Mouse (Mus musculus) liver, embryonic 14.5 days (tissue): ENCODE measurements at regions not wholly inside any gene's neighbourhood (a gene's known extent, or its start where the extent isn't known, plus 50 kb on each side); places are given as distances from the start of the nearest gene placed in this dataset.

Experiments used
- ATAC-seq: fragments of 200-750 bp; cut with Nextera tagmentation; 2 replicates; pipeline ENCODE4 v1.8.0; 2017; ENCODE audit warnings: moderate number of reproducible peaks, mild to moderate bottlenecking, moderate library complexity; ENCODE audit not compliant: insufficient read depth
- DNase-seq, 3 experiments: peaks; one replicate each; pipeline ENCODE4 v3.0.0-alpha.2; 2012 to 2013; ENCODE audit warnings: low read depth in 3 of 3, low spot score in 3 of 3
- H3K27ac ChIP-seq: fragments of 300-500 bp; sonication (generic); 2 replicates; pipeline ENCODE4 v1.5.1; 2014; ENCODE audit warnings: moderate library complexity, mild to moderate bottlenecking, control low read depth, inconsistent platforms
- H3K27me3 ChIP-seq: fragments of 300-500 bp; sonication (generic); 2 replicates; pipeline ENCODE4 v1.6.1; 2014; ENCODE audit warnings: mild to moderate bottlenecking, low read length, moderate library complexity; ENCODE audit not compliant: control insufficient read depth, insufficient read depth
- H3K36me3 ChIP-seq: fragments of 300-500 bp; sonication (generic); replicated peaks from 2 replicates; pipeline ENCODE4 v1.6.1; 2014; ENCODE audit warnings: low read depth; ENCODE audit not compliant: control insufficient read depth, insufficient read depth
- H3K4me1 ChIP-seq, 2 experiments: fragments of 200-500 bp in 1 of 2; fragments of 300-500 bp in 1 of 2; sonication (generic) in 1 of 2; replicated peaks; 2 replicates each; pipeline ENCODE4 v1.6.1; 2012 to 2014; ENCODE audit warnings: antibody characterized with exemption in 1 of 2, inconsistent platforms in 1 of 2, low read length in 1 of 2; ENCODE audit not compliant: control insufficient read depth in 2 of 2, insufficient read depth in 2 of 2
- H3K4me2 ChIP-seq: fragments of 300-500 bp; sonication (generic); 2 replicates; pipeline ENCODE4 v1.6.1; 2014; ENCODE audit warnings: low read depth, mild to moderate bottlenecking, control low read depth, moderate library complexity
- H3K4me3 ChIP-seq, 2 experiments: fragments of 200-500 bp in 1 of 2; fragments of 300-500 bp in 1 of 2; sonication (generic) in 1 of 2; 2 replicates each; pipeline ENCODE4 v1.5.1; 2012 to 2014; ENCODE audit warnings: low read depth in 2 of 2, low read length in 2 of 2, mild to moderate bottlenecking in 2 of 2, control low read depth in 1 of 2, inconsistent platforms in 1 of 2, moderate library complexity in 1 of 2; ENCODE audit not compliant: insufficient read depth in 1 of 2
- H3K9ac ChIP-seq: fragments of 300-500 bp; sonication (generic); replicated peaks from 2 replicates; pipeline ENCODE4 v1.6.1; 2014; ENCODE audit warnings: mild to moderate bottlenecking, control low read depth, moderate library complexity
- H3K9me3 ChIP-seq: fragments of 300-500 bp; sonication (generic); 2 replicates; pipeline ENCODE4 v1.6.1; 2016; ENCODE audit warnings: low read length, mixed read lengths; ENCODE audit not compliant: control insufficient read depth
- CTCF ChIP-seq: IDR thresholded peaks from 2 replicates; pipeline ENCODE4 v1.5.1; 2016; ENCODE audit warnings: antibody characterized with exemption, low read depth, control low read depth
- EP300 ChIP-seq: IDR thresholded peaks from 2 replicates; pipeline ENCODE4 v1.6.1; 2016; ENCODE audit warnings: antibody characterized with exemption, low read depth
- WGBS: fragments of 180-500 bp; shearing (Covaris S2); extraction: QIAGEN DNeasy Blood & Tissue Kit; methylation state at CpG from one replicate; pipeline ENCODE4 v1.1.7; 2014; ENCODE audit not compliant: insufficient replicate concordance; 5-methylcytosine and 5-hydroxymethylcytosine counted together

DNA sequence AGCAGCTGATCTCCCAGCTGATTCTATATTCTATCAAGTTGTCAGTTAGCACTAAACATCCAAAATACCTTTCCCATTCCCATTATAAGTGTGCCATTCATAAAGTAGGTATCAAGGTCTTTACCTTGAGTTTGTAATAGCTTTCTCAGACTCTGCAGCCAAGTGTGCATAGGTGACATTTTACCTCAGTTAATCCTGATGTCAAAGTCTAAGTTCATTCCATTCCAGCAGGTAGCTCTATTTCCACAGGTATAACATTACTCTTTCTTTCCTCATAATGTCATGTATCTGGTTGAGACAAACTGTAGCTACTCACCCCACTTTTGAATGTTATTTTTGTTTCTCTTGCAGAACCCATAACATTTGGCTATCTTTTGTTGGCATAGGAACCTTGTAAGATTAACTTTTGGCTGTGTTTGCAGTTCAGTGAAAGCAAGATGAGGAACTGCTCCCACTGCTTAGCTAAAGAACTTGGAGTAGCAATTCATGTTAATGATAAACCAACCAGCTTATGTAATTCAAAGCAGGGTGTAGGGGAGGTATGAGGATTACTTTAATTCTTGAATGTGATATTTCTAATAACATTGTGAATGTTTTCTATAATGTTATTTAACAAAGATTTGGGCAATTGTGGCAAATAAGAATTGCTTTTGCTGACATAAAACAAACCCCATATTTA is 107.0 kb downstream of the 4933402N22Rik start:
- Histone ChIP-seq H3K27me3 (no peaks in the 10 kb centered on the region), H3K27ac (no peak overlapping the region), H3K9ac (no peak overlapping the region), H3K4me2 (no peak overlapping the region), H3K36me3 (no peaks in the 10 kb centered on the region), H3K9me3 (no peaks in the 10 kb centered on the region), H3K4me1 (no peaks in the 10 kb centered on the region), H3K4me3 (no peak overlapping the region)
- no peak for ATAC-seq
- no peak for DNase-seq
- TF ChIP-seq CTCF = no peak
- no peak for TF ChIP-seq EP300

DNA sequence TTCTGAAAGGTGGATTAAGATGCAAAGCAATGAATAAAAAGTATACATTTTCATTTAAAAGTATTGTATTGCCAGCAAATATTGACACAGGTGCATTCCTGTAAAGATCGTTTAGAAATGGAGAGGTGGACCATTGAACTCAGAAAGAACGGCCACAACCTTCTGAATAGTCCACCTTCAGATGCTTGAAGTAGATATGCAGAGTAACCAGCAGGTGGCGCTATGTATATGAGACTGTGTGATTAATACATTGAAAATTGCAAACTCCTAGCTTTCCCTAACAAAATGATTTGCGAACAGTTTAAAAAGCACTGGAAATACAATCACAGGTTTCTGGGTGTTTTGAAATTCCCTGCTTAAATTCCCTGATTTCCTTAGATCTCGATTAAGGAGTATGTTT is 112.2 kb downstream of the 4933402N22Rik start:
- DNase-seq (peak; percentile 3 to 10 (median 4)), ATAC-seq (no peak)
- no peaks in the 10 kb centered on the region for H3K9me3 ChIP-seq
- H3K9ac ChIP-seq = no peak overlapping the region
- H3K4me2 ChIP-seq = no peak overlapping the region
- no peaks in the 10 kb centered on the region for H3K27me3 ChIP-seq
- 14% methylated on average over 5 of the region's 5 CpGs for WGBS
- no peaks in the 10 kb centered on the region for H3K36me3 ChIP-seq
- no peak overlapping the region for H3K4me3 ChIP-seq
- no peaks in the 10 kb centered on the region for H3K4me1 ChIP-seq
- H3K27ac ChIP-seq = no peak overlapping the region
- TF ChIP-seq CTCF (peak; percentile 65), EP300 (no peak)

DNA sequence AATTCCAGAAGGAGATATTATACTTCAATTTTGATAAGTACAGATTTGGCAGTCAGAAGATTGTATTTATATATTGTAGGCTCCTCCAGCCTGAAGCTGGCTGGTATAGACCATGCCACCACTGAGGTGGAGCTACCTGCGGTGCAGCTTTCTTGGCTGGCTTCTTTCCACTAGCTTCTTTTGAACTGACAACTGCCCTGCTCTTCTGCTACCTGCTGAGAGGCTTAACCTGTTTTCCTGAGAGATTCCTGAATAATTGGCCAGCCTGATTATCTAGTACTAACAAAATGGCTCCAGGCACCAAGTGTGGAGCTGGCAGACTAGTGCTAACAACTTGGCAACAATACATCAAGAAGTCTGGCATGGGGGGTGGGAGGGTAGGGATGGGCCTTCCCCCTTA is 132.0 kb downstream of the 4933402N22Rik start:
- Histone ChIP-seq H3K4me2 (no peak overlapping the region), H3K36me3 (no peaks in the 10 kb centered on the region), H3K9ac (no peak overlapping the region), H3K4me3 (no peak overlapping the region), H3K4me1 (no peaks in the 10 kb centered on the region), H3K9me3 (no peaks in the 10 kb centered on the region), H3K27me3 (no peaks in the 10 kb centered on the region), H3K27ac (no peak overlapping the region)
- no peak for ATAC-seq
- DNase-seq = no peak
- TF ChIP-seq EP300 (no peak), CTCF (no peak)
- WGBS = 63% methylated on average over 1 of the region's 1 CpGs

DNA sequence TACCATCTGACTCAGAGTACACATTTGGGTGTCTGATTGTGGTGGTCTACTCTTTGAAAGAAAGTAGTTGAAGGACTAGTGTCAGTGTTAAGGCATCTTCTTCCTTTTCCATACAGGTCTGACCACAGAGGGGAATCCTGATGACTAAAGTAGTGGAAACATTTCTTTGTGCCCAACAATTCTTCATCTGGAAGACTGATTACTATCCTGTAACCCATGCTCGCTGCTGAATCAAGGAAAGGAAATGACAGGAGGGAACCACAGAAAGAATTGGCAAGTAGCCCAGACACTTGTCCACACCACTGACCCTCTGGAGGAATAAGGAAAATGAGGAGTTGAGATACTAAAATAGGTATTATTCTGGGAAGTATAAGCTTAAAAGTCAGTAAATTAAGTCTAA is 162.3 kb downstream of the 4933402N22Rik start:
- Histone ChIP-seq H3K4me1 (no peaks in the 10 kb centered on the region), H3K4me2 (no peak overlapping the region), H3K9ac (no peak overlapping the region), H3K27ac (no peak overlapping the region), H3K4me3 (no peak overlapping the region), H3K27me3 (no peaks in the 10 kb centered on the region), H3K9me3 (no peaks in the 10 kb centered on the region), H3K36me3 (no peaks in the 10 kb centered on the region)
- DNase-seq = no peak
- no peak for TF ChIP-seq CTCF
- 22% methylated on average over 1 of the region's 1 CpGs for WGBS
- no peak for ATAC-seq

- whole genome bisulfite sequencing = 56% methylated on average over 1 of the region's 1 CpGs
- no peaks in the 10 kb centered on the region for H3K27me3 ChIP-seq
- H3K4me2 ChIP-seq = no peak overlapping the region
- no peaks in the 10 kb centered on the region for H3K9me3 ChIP-seq
- DNase-seq (no peak), ATAC-seq (no peak)
- no peak overlapping the region for H3K9ac ChIP-seq
- H3K4me3 ChIP-seq = no peak overlapping the region
- no peak for TF ChIP-seq EP300
- no peaks in the 10 kb centered on the region for H3K36me3 ChIP-seq
- H3K4me1 ChIP-seq = no peaks in the 10 kb centered on the region
- no peak overlapping the region for H3K27ac ChIP-seq
These were observed 175.8 kb downstream of the 4933402N22Rik start for GRCm38 (mm10) chr5:12093680-12094079.
